Mouse (Mus musculus) embryonic fibroblast, embryonic 13.5 days (primary cell): ENCODE measurements around the gene Gm2115. TPM values are rescaled to one million over a fixed set of nuclear protein-coding genes. Genes with fewer than 3 reads are reported as not detected.

Experiments
- H3K27ac ChIP-seq: 2 replicates; pipeline ENCODE4 v1.5.1; 2012; ENCODE audit warnings: low read length, control low read depth, inconsistent platforms; ENCODE audit not compliant: insufficient read depth
- H3K4me1 ChIP-seq: 2 replicates; pipeline ENCODE4 v1.6.1; 2011; ENCODE audit warnings: low read length; ENCODE audit not compliant: control insufficient read depth, insufficient read depth
- H3K4me3 ChIP-seq: 2 replicates; pipeline ENCODE4 v1.5.1; 2011; ENCODE audit warnings: mild to moderate bottlenecking, control low read depth, low read length; ENCODE audit not compliant: insufficient read depth
- CTCF ChIP-seq: IDR thresholded peaks from 2 replicates; pipeline ENCODE4 v1.5.1; 2011; ENCODE audit warnings: mild to moderate bottlenecking, control low read depth, low read length, moderate library complexity, borderline replicate concordance; ENCODE audit not compliant: insufficient read depth
- POLR2A ChIP-seq: IDR thresholded peaks from 2 replicates; pipeline ENCODE4 v1.6.1; 2011; ENCODE audit warnings: low read depth, mild to moderate bottlenecking, control low read depth, low read length, moderate library complexity
- polyA plus RNA-seq: library from polyadenylated mRNA; stranded (reverse); fragments of >200 nt; gene quantifications from 2 replicates; pipeline ENCODE4 v1.2.4, GENCODE M21; 2011; ENCODE audit warnings: low read depth; ENCODE audit not compliant: missing spikeins, insufficient read length

Gene Gm2115
- polyA plus RNA-seq = 37.2 and 59.1 TPM in 2 replicates

GRCm38 (mm10) chr7:84528796-84529533 is at the start of gene Gm2115:
Gm2115 (plus strand) TSS chr7:84528954.
- Histone ChIP-seq H3K4me1 (peaks cover 11% of the 10 kb centered on the region; the same call in 1 of the 2 replicates), H3K4me3 (peak within 1 kb of the TSS; percentile 47), H3K27ac (peak within 1 kb of the TSS; percentile 68)
- no peak for TF ChIP-seq CTCF
- peak; percentile 90 for TF ChIP-seq POLR2A

GRCm38 (mm10) chr7:84483447-84484407 is 45.0 kb upstream of the Gm2115 start:
- no peaks in the 10 kb centered on the region; the same call in none of the 2 replicates for H3K4me1 ChIP-seq
- H3K4me3 ChIP-seq = no peak overlapping the region
- no peak for TF ChIP-seq CTCF
- TF ChIP-seq POLR2A = no peak
- H3K27ac ChIP-seq = no peak overlapping the region

- no peak for TF ChIP-seq CTCF
- TF ChIP-seq POLR2A = no peak
- H3K27ac ChIP-seq = no peak overlapping the region
- H3K4me3 ChIP-seq = no peak overlapping the region
- H3K4me1 ChIP-seq = peaks cover 2% of the 10 kb centered on the region
Observed at GRCm38 (mm10) chr7:84486485-84486884, 42.3 kb upstream of the Gm2115 start.

- 0 out of 2 replicates have a peak, but pooled peaks cover 2% of the 10 kb centered on the region for H3K4me1 ChIP-seq
- H3K4me3 ChIP-seq = no peak overlapping the region
- TF ChIP-seq POLR2A = no peak
- no peak overlapping the region for H3K27ac ChIP-seq
Observed at GRCm38 (mm10) chr7:84503163-84503562, 25.6 kb upstream of the Gm2115 start.

- no peak overlapping the region for H3K4me3 ChIP-seq
- TF ChIP-seq POLR2A (no peak), CTCF (no peak)
Observed at GRCm38 (mm10) chr7:84518533-84519198, 10.1 kb upstream of the Gm2115 start.

GRCm38 (mm10) chr7:84521329-84521728 is 7.4 kb upstream of the Gm2115 start:
- Histone ChIP-seq H3K27ac (peak overlapping the region; percentile 88), H3K4me3 (no peak overlapping the region), H3K4me1 (peaks cover 26% of the 10 kb centered on the region)
- no peak for TF ChIP-seq POLR2A
- TF ChIP-seq CTCF = no peak

More at GRCm38 (mm10) chr7:84518533-84519198, 10.1 kb upstream of the Gm2115 start:
- Histone ChIP-seq H3K27ac (no peak overlapping the region), H3K4me1 (peaks cover 23% of the 10 kb centered on the region)

GRCm38 (mm10) chr7:84522426-84522825 is 6.3 kb upstream of the Gm2115 start:
- Histone ChIP-seq H3K4me3 (no peak overlapping the region), H3K4me1 (peaks cover 26% of the 10 kb centered on the region), H3K27ac (no peak overlapping the region)
- TF ChIP-seq CTCF (no peak), POLR2A (no peak)

- TF ChIP-seq CTCF (no peak), POLR2A (no peak)
- Histone ChIP-seq H3K27ac (no peak overlapping the region), H3K4me1 (peaks cover 28% of the 10 kb centered on the region), H3K4me3 (no peak overlapping the region)
Observed at GRCm38 (mm10) chr7:84526171-84526570, 2.6 kb upstream of the Gm2115 start.

- no peak for TF ChIP-seq POLR2A
- H3K4me1 ChIP-seq = peaks cover 12% of the 10 kb centered on the region
Observed at GRCm38 (mm10) chr7:84532795-84533194, 4.0 kb downstream of the Gm2115 start.

More at GRCm38 (mm10) chr7:84532795-84533194, 4.0 kb downstream of the Gm2115 start:
- Histone ChIP-seq H3K4me3 (no peak overlapping the region), H3K27ac (no peak overlapping the region)
